Mouse (Mus musculus) spleen, adult 12 weeks (tissue): ENCODE measurements around the gene Rnf38.

Source experiments
- DNase-seq: peaks from one replicate; pipeline ENCODE4 v3.0.0; 2022; ENCODE audit warnings: low spot score

Gene Rnf38

DNA sequence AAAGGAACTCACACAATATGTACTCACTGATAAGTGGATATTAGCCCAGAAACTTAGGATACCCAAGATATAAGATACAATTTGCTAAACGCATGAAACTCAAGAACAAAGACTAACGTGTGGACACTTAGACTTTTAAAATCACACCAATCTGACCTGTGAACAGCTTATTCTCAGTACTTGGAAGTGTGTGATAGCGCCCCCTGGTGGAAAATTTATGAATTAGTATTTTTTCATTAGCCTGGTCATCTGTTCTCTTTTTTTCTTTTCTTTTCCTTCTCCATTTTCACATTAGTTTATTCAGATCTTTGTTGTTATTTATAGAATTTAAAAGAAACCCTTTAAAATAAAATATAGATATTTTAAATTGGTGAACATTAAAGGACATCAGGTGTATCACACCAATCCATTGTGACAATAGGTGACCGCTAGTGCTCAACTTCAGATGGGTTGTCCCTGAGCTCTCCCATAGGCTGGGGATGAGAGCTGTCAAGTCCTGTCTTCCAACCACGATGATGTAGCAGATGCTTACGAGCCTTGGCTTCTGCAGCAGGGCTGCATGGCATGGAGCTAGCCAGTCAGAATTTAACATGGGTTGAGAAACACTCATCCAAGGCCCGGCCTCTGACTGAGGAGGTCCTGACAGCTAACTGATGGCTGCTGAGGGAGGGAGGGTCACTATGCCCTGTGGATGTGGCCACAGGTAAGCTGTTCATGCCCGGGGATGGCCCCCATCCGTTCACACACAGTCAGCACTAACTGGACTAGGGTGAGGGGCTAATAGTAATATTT lies 114.0 kb downstream of the Rnf38 start:
- no peak for DNase-seq

- no peak for DNase-seq
These were observed 118.5 kb downstream of the Rnf38 start for GRCm38 (mm10) chr4:44115046-44115445.

DNA sequence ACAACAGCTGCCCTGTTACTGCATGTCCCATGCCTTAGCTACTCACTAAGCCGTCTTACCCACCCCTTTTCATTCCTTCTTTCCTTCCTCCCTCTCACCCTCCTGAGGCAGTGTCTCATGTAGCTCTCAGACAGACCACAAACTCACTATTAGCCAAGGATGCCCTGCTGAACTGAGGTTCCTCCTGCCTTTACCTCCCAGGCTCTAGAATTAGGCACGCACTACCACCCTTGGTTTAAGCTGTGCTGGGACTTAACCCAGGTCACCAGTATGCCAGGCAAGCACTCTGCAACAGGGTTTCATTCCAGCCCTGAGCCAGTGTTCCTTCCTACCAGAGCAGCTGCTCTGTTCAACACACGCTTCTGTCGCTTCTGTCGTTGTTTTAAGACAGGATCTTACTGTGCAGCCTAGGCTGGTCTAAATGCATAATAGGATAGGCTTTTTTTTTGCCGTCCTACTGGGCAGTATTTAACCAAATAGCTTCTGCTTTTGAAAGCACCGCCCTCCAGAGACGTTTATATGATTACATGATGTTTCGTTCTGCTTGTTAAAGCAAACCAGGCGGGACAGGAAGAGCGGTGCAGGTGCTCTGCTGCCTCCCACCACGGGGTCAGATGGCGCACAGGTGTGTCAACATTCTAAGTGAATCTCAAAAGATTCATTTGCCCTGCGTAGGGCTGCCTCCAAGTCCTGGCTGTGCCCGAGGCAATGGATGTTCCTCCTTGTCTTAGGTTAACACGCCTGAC lies 120.0 kb downstream of the Rnf38 start:
- no peak for DNase-seq

- DNase-seq = no peak
These were observed 120.8 kb downstream of the Rnf38 start for GRCm38 (mm10) chr4:44112741-44113140.

DNA sequence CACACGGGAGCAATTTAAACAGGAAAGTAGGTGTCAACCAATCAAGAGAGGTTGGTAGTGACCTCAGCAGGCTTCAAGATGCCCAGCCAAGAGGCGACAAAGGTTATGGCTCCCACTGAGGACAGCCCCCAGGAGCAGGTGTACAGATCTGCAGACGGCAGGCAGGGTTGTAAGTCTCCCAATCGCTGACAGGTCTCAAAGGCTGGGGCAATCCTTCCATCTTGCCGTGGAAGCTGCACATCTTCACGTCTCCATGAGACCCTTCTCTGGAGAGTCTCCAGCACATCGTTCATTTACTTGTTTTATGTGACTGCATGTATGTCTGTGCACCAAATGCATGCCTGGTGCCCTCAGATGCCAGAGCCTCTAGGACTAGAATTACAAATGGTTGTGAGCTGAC lies 122.8 kb downstream of the Rnf38 start:
- DNase-seq = no peak

DNA sequence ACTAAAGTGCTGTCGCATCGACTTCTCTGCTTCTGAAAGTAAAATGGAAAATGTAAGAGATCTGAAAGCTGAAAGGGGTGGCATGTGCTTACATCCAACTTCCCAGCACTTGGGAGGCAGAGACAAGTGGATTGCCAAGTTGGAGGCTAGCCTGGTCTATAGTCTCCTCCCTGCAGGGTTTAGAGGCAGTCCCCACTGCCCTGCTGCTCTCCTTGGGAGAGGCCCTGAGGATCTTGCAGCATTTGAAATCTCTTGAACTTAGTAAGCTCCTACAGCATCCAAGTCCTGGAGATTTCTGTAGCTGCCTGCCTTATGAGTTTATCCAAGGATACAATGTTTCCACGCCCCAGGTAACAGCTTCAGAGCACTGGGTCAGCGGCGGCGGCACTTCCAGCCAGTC lies 125.3 kb downstream of the Rnf38 start:
- no peak for DNase-seq

- DNase-seq = no peak
These were observed 126.2 kb downstream of the Rnf38 start for GRCm38 (mm10) chr4:44107339-44107738.

DNA sequence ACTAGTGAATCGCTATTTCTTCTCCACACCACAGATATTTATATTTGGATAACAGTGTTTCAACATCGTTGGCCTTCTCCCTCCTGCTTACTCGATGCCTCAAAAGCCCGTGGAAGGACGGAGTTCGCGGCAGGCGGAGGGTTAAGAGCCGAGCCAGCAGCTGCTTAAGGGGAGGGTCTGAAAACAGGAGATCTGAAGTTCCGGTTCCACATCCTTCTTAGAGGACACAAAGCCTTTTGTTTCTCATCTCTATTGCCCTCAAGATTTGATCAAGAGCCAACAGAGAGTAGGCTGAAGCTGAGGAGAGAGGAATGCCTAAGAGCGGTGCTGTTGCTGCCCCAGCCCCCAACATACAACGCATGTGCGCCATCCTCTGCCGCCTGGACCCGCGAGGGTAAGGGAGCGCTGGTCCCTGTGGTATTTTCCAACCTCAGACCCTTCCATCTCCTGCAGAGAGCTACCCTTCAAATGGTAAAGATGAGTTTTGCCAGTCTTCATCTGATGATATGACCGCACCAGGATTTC lies 127.2 kb downstream of the Rnf38 start:
- DNase-seq = no peak

DNA sequence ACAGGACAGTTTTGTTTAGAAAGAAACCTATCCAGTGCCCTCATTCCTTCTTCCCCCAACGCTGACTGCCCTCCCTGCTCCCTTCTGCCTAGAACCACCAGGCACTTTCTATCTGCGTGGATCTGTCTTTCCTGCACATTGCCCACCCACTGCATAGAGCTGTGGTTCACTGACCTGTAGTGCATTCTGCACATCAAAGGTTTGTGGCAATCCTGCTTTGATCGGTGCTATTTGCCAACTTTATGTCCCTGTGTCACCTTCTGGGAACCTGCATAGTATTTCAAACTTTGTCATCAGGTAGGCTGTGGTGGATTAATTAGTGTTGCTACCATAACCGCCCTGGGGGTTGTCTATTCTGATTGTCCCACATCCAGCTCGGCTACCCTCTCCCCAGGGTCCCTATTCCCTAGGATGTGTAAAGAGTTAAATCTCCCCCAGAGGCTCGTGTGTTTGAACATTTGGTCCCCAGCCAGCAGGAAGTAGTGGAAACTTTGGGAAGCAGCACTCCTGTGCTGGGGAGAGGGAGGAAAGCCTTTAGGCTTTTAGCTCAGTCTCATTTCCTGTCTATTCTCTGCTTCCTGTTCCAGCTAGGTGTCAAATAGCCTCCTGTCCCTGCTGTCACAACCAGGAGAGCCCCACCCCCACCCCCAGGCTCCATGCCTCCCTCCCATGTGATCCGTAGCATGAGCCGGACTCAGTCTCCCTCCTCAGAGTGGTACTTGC lies 129.2 kb downstream of the Rnf38 start:
- DNase-seq = no peak

DNA sequence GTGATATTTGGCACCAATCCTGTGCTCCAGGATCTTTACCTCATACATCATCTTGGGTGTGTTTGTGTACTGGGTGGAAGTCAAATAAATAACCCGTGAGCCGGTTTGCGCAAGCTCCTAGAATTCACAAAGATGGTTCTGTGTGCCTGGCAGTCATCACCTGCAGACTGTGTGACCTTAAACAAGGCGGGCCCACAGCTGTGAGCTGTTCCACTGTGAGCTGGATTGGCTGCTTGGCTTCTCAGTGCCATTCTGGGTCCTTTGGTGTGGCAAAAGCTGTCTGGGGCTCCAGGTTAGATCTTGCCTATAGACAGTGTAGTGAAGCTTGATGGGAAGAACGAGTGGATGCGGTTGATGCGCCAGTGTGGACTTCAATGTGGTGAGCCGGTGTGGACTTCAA lies 130.0 kb downstream of the Rnf38 start:
- no peak for DNase-seq

DNA sequence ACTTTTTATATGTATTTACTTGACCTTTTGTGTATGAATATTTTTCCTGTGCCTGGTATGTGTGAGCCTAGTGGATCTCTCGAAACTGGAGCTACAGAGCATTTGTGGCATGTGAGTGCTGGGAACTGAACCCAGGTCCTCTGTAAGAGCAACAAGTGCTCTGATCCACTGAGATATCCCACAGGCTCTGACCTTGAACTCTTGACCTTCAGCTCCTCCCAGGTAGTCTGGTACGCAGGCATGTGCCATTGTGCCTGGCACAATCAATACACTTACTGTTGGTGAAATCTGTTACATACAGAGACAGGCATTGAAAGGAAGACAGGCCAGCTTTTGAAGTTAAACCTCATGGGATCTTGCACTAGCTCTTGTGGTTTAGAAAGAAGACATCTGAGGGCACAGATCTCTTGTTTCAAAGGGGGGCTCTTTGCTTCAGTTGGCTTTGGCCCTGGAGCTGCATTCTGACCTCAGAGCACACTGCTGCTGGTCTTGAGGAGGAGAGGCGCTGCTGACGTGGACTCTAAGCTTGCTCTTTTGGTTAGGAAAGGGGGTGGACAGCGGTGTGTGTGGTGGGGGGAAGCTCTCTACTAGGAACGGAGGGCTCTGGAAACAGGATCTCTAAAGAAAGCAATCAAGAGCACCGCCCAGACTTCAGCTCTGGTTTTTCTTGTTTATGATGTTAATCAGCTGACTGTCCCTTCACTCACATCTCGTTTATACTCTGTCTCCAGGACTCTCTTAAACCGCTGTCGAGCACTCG lies 135.8 kb downstream of the Rnf38 start:
- no peak for DNase-seq

- DNase-seq = no peak
These were observed 139.1 kb downstream of the Rnf38 start for GRCm38 (mm10) chr4:44094475-44094874.

- DNase-seq = no peak
These were observed 141.2 kb downstream of the Rnf38 start for GRCm38 (mm10) chr4:44092359-44092758.

DNA sequence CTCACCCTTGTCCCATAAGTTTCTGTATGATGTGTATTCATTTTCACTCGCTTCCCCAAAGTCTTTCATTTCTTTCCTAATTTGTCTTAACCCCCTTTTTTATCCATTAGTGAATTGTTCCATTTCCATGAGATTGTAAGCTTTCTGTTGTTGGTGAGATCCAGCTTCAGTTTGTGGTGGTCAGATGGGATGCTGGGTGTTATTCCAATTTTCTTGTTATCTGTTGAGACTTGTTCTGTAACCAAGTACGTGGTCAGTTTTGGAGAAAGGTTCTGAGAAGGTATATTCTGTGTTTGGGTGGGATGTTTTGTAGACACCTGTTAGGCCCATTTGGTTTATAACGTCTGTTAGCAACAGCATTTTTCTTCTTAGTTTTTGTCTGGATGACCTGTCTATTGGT lies 148.0 kb downstream of the Rnf38 start:
- no peak for DNase-seq

- DNase-seq = no peak
These were observed 148.8 kb downstream of the Rnf38 start for GRCm38 (mm10) chr4:44084602-44085325.

DNA sequence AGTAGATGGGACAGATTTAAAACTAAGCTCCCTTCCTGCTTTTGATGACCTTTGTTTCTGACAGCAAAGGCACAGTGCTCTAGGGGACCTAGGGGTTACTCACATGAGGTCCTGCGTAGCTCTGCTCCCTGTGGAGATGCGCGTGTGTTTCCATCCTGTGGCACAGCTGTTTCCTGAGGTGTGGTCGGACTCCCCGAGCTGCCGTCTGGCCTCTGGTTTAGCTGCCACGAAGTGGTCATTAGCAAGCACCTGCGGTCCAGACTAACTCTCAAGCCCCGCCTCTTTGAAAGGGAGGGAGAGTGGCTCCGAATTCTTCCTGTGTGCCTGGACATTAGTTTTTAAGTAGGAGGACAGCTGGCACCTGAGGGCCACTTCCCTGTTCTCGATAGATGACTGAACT lies 149.6 kb downstream of the Rnf38 start, which contains the start of gene Gne:
Gene Gne (minus strand): TSS at position 233 of the 400 bp plus-strand sequence.
- no peak for DNase-seq

GRCm38 (mm10) chr4:44078358-44078933 lies 155.1 kb downstream of the Rnf38 start:
- no peak for DNase-seq
